Mouse (Mus musculus) olfactory bulb, adult 2 months (tissue): ENCODE measurements around the gene Sphk2.

ENCODE experiments used
- CTCF ChIP-seq: fragments of 200-500 bp; IDR thresholded peaks from 2 replicates; pipeline ENCODE4 v1.5.1; 2012; ENCODE audit warnings: low read depth, mild to moderate bottlenecking, low read length, moderate library complexity; ENCODE audit not compliant: insufficient read depth
- POLR2A ChIP-seq: fragments of 200-500 bp; IDR thresholded peaks from 2 replicates; pipeline ENCODE4 v1.6.1; 2012; ENCODE audit warnings: mild to moderate bottlenecking, low read depth, low read length, moderate library complexity; ENCODE audit not compliant: insufficient read depth

DNA sequence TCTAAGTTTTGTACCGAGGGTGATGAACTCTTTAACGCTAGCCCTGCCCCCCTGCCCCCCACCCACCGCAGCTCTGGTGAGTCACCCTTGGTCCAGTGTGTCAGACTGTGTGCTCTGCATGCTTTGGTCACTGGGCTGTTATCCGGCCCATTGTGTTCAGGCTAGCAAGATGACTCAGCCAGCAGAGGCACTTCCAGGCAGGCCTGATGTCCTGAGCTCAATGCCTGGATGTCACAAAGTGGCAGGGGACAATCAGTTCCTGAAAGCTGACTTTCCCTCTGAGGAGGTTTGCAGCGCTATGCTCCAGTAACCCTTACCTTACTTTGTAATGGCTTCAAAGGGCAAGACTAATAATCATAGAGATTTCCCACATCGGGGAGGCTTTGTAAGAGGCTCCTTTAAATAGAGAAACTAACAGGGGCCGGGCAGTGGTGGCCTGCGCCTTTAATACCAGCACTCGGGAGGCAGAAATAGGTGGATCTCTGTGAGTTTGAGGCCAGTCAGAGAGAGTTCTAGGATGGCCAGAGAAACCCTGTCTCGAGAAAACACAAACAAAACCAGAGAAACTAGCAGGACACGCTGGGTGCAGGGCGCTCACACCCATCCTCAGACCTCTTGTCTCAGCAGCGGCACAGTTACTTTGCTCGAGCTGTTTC is 37.7 kb downstream of the Sphk2 start:
- TF ChIP-seq POLR2A = no peak
- TF ChIP-seq CTCF = no peak
